Comparison of ENCODE assay signal across 21 mouse cellular contexts in genomic region chr3:30113249-30113770, GRCm38 (mm10).
DNase-seq lines count a peak whose midpoint lies in the region; ATAC-seq lines count a peak whose summit lies in the region.
"Had no signal": no experiment of that assay in that cellular context is flagged by ENCODE, and none has a peak within 500 bp of the region (broad histone marks: within the 10 kb centered on the region; RNA-seq: fewer than 3 reads in every experiment).

No protein-coding gene starts in this region.

- H3K4me2 ChIP-seq in kidney, embryonic 14.5 days (replicated peaks; ENCODE audit: low read depth, low read length): no peak overlapping the region
- H3K4me2 ChIP-seq: embryonic facial prominence, embryonic 12.5 days; forebrain, embryonic 15.5 days; hindbrain, embryonic 12.5 days had no signal

- H3K4me1 ChIP-seq in kidney, embryonic 14.5 days (ENCODE audit: control insufficient read depth, insufficient read depth, low read length): peaks cover 7% of the 10 kb centered on the region; the same call in 1 of the 2 replicates
- H3K4me1 ChIP-seq: forebrain, embryonic 15.5 days; hindbrain, embryonic 12.5 days had no signal

- DNase-seq in embryo, embryonic 10.5 days (ENCODE audit: low spot score): peak; percentile 30
- DNase-seq in embryo, embryonic 9.5 days (ENCODE audit: extremely low spot score): no peak
- DNase-seq in kidney, postnatal 36 days: no peak
- peak; percentile 56 for DNase-seq in retina, embryonic 14.5 days (ENCODE audit: low spot score)
- DNase-seq in retina, postnatal 1 day: no peak
- DNase-seq in frontal cortex, postnatal 10 days (ENCODE audit: low spot score in 2 of 2): no peak
- DNase-seq in layer of hippocampus, postnatal 14 days (ENCODE audit: low spot score in 2 of 2): no peak
- DNase-seq: adrenal gland, postnatal 14 days; cerebellum, adult 11-12 months; cerebellum, adult 9-10 months; cerebellum, postnatal 25 days; gastrocnemius, postnatal 14 days; heart, postnatal 10 days; heart, postnatal 4 days had no signal

- no peak overlapping the region for H3K9ac ChIP-seq in kidney, embryonic 14.5 days (ENCODE audit: low read depth, low read length)
- H3K9ac ChIP-seq: embryonic facial prominence, embryonic 12.5 days; forebrain, embryonic 15.5 days; hindbrain, embryonic 12.5 days had no signal

- H3K27ac ChIP-seq in kidney, embryonic 14.5 days (ENCODE audit: low read depth, low read length): peak overlapping the region; percentile 62; the same call in 1 of the 2 replicates
- H3K27ac ChIP-seq: embryonic facial prominence, embryonic 12.5 days; forebrain, embryonic 15.5 days; hindbrain, embryonic 12.5 days had no signal

- 34% methylated on average over 3 of the region's 3 CpGs for WGBS in kidney, embryonic 14.5 days

- H3K36me3 ChIP-seq in kidney, embryonic 14.5 days (ENCODE audit: control insufficient read depth, insufficient read depth, low read length): no peaks in the 10 kb centered on the region
- H3K36me3 ChIP-seq: embryonic facial prominence, embryonic 12.5 days; forebrain, embryonic 15.5 days; hindbrain, embryonic 12.5 days had no signal

- H3K4me3 ChIP-seq in kidney, embryonic 14.5 days (ENCODE audit: low read length): no peak overlapping the region
- H3K4me3 ChIP-seq: embryonic facial prominence, embryonic 12.5 days; forebrain, embryonic 15.5 days; hindbrain, embryonic 12.5 days had no signal

- H3K27me3 ChIP-seq in kidney, embryonic 14.5 days (ENCODE audit: control insufficient read depth, insufficient read depth, low read length): no peaks in the 10 kb centered on the region
- H3K27me3 ChIP-seq: embryonic facial prominence, embryonic 12.5 days; forebrain, embryonic 15.5 days; hindbrain, embryonic 12.5 days had no signal

- peak; percentile 84 for ATAC-seq in kidney, embryonic 14.5 days (ENCODE audit: low FRiP score, low TSS enrichment)
- ATAC-seq: activated CD4-positive, CD25-positive, alpha-beta regulatory T cell, adult 4 months; forebrain, embryonic 15.5 days; hindbrain, embryonic 16.5 days; Patski had no signal

- no peaks in the 10 kb centered on the region for H3K9me3 ChIP-seq in kidney, embryonic 14.5 days (ENCODE audit: control insufficient read depth, low read length)
- H3K9me3 ChIP-seq: embryonic facial prominence, embryonic 12.5 days; forebrain, embryonic 15.5 days; hindbrain, embryonic 12.5 days had no signal

Comparison
In these comparisons a context has a peak if more than half of its experiments do, and no peak if none do; other contexts are left out.
1. DNase-seq: peak in embryo, embryonic 10.5 days (single experiment) and retina, embryonic 14.5 days (single experiment); none in embryo, embryonic 9.5 days (single experiment), kidney, postnatal 36 days (0 of 2), retina, postnatal 1 day (single experiment), frontal cortex, postnatal 10 days (0 of 2) and layer of hippocampus, postnatal 14 days (0 of 2).